Mouse (Mus musculus) small intestine, adult 2 months (tissue): ENCODE results near the gene Mark2.

Experiments
- CTCF ChIP-seq: fragments of 200-500 bp; IDR thresholded peaks from 2 replicates; pipeline ENCODE4 v1.5.1; 2012; ENCODE audit warnings: low read depth, mild to moderate bottlenecking, control low read depth, inconsistent platforms, low read length, moderate library complexity, mixed read lengths; ENCODE audit not compliant: insufficient replicate concordance, insufficient read length; ENCODE audit errors: extremely low read depth
- POLR2A ChIP-seq: fragments of 200-500 bp; IDR thresholded peaks from 2 replicates; pipeline ENCODE4 v1.6.1; 2012; ENCODE audit warnings: low read depth, mild to moderate bottlenecking, control low read depth, inconsistent platforms, low read length, moderate library complexity

DNA sequence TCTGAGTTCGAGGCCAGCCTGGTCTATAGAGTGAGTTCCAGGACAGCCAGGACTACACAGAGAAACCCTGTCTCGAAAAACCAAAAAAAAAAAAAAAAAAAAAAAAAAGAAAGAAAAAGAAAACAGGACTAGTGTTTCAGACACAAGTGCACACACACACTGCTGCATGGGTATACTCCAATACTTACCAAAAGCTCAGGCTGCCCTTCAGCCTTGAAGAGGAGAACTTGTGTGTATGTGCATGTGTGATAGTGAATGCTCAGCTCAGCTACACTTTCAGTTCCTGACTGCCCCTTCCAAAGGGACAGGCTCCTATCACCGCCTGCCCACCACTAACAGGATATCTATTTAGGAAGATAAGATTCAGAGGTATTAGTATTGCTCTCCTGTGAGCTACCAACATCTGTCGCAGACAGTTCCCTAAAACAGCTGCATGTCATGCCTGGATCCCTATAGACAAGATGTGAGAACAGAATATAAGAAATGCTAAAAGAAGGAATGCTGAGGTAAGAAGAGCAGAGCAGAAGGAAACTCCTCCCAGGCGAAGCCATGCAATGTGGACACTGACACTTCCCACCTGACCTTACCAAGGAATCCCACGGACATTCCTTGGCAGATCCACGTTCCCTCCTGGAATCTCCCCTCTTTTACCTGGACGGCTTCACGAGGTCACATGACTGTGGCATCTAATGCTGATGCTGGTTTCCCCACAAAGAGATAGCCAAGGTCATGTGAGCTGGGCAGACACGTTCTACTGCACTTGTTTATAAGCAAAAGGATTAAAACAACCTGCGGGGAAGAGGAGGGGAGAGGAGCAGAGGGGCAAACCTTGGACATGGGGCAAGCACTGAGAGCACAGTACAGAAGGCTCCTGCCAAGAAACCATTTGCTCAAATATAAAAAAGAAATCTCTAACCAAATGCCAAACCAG, 36.0 kb downstream of the Mark2 start:
- no peak for TF ChIP-seq CTCF
- TF ChIP-seq POLR2A = no peak
